Mouse (Mus musculus): Measurements from ENCODE around the gene Crebl2.

The Crebl2 gene

DNA sequence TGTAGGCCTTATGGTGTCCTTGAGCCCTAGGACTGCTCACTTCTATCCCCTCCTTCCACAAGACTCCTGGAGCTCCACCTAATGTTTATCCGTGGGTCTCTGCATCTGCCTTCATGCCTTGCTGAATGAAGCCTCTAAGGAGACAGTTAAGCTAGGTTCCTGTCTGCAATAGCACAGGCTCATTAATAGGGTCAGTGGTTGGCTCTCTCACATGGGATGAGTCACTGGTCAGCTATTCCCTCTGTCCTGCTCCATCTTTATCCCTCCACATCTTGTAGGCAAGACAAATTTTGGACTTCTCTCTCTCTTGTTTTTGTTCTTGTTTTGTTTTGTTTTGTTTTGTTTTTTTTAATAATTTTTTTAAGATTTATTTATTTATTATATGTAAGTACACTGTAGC, 75.9 kb downstream of the Crebl2 start:
- DNase-seq (ENCODE audit: low read depth, low spot score) = no peak
